Mouse (Mus musculus): ENCODE results near the gene Hist2h2be.

- no peak for TF ChIP-seq CTCF (IDR thresholded peaks at IDR 0.05; ENCODE audit: low read depth, low read length)
- no peak for TF ChIP-seq POLR2AphosphoS5 (IDR thresholded peaks at IDR 0.05; ENCODE audit: insufficient replicate concordance, low read depth, low read length)
These were observed 1.7 kb upstream of the Hist2h2be start for GRCm38 (mm10) chr3:96219191-96219641.

Data from G1E (cell line).